Mouse (Mus musculus): Measurements from ENCODE around the gene Dcpp1. TPM values are rescaled to one million over a fixed set of nuclear protein-coding genes. Genes with fewer than 3 reads are reported as not detected.
"Not testable (repeated sequence)": the region's sequence is repeated elsewhere in the genome, so short reads cannot be mapped to it uniquely, and the experiment has no call there.

Dcpp1 gene
- polyA plus RNA-seq, 1 experiment: not detected

DNA sequence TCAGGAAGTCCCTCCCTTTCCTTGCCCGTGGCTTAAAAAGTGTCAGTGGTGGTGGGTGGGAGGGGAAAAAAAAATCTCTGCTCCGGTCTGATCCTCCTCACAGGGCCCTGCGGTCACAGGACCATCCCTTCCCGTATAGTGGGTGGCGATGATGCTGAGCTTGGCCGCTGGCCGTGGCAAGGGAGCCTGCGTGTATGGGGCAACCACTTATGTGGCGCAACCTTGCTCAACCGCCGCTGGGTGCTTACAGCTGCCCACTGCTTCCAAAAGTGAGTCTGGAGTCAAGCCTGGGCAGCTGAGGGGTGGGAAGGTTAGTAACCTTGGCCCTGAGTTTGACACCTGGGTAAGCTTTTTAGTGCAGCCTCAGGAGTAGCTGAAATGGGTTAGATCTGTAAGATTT, 12.2 kb upstream of the Dcpp1 start:
- H3K36me3 ChIP-seq (ENCODE audit: control insufficient read depth, insufficient read depth, low read length): no peaks in the 10 kb centered on the region
- no peaks in the 10 kb centered on the region for H3K27me3 ChIP-seq (replicated peaks; ENCODE audit: control insufficient read depth, insufficient read depth, low read length)
- H3K27ac ChIP-seq (ENCODE audit: insufficient read depth, low read depth, low read length): no peak overlapping the region
- WGBS: 80% methylated on average over 11 of the region's 11 CpGs
- no peaks in the 10 kb centered on the region for H3K4me1 ChIP-seq (ENCODE audit: control insufficient read depth, insufficient read depth, low read length)
- DNase-seq: no peak
- no peak for TF ChIP-seq POLR2A (IDR thresholded peaks at IDR 0.05; ENCODE audit: low read depth, low read length)
- no peak for TF ChIP-seq CTCF (conservative IDR thresholded peaks at IDR 0.05; ENCODE audit: insufficient read depth, insufficient read length, low read depth, low read length)
- no peak overlapping the region for H3K4me3 ChIP-seq (ENCODE audit: insufficient read depth, low read depth, low read length)

DNA sequence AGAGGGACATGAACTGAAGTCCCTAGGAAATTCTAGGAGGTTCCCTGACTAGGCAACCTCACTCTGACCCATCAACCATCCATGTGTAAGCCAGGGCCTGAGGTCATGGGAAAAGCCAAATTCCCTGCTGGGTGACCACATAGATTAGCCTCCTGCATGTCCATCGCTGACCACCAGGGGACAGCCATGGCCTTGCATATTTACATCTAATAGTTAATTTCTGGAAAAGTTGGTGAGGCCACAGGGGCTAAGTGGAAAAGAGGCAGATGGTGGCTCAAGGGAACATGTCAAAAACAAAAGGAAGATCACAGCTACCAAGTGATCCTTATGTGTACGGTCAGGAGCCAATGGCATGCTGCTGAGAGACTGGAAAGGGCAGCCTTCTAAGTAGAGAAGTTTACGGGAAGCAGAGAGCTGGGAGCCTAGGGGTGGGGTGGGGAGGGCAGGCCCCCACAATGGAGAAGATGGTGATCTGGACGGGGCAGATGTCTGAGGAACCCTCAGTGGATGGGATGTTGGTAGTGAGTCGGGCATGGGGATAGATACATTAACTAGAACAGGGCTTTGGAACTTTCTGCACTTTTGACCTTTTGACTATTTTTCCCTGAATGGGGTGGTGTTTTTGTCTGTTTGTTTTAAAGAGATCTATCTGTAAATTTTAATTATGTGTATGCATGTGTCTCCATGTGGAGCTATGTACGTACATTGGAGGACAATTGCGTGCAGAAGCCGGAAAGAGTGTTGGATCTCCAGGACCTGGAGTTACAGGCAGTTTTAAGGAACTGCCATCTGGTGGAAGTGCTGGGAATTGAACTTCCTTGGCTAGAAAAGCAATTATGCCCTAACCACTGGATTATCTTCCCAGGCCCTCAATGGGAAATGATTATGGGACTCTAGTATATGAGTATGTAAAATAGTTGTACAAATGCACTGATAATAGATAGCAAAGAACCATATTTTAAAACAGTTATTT, 6.5 kb upstream of the Dcpp1 start:
- TF ChIP-seq POLR2A (IDR thresholded peaks at IDR 0.05; ENCODE audit: low read depth, low read length): no peak
- peak; percentile 84 for TF ChIP-seq CTCF (conservative IDR thresholded peaks at IDR 0.05; ENCODE audit: insufficient read depth, insufficient read length, low read depth, low read length)
- DNase-seq: peak; percentile 65
- 38% methylated on average over 8 of the region's 8 CpGs for WGBS

GRCm38 (mm10) chr17:23876741-23877140, 3.9 kb upstream of the Dcpp1 start:
- no peak for DNase-seq
- WGBS: 55% methylated on average over 3 of the region's 3 CpGs
- Histone ChIP-seq H3K27ac (ENCODE audit: insufficient read depth, low read depth, low read length) (no peak overlapping the region), H3K27me3 (replicated peaks; ENCODE audit: control insufficient read depth, insufficient read depth, low read length) (no peaks in the 10 kb centered on the region), H3K36me3 (ENCODE audit: control insufficient read depth, insufficient read depth, low read length) (no peaks in the 10 kb centered on the region), H3K4me3 (ENCODE audit: insufficient read depth, low read depth, low read length) (no peak overlapping the region), H3K4me1 (ENCODE audit: control insufficient read depth, insufficient read depth, low read length) (no peaks in the 10 kb centered on the region)
- TF ChIP-seq CTCF (conservative IDR thresholded peaks at IDR 0.05; ENCODE audit: insufficient read depth, insufficient read length, low read depth, low read length): no peak
- TF ChIP-seq POLR2A (IDR thresholded peaks at IDR 0.05; ENCODE audit: low read depth, low read length): no peak

More for the DNA sequence above, 6.5 kb upstream of the Dcpp1 start:
- Histone ChIP-seq H3K4me3 (ENCODE audit: insufficient read depth, low read depth, low read length) (no peak overlapping the region), H3K36me3 (ENCODE audit: control insufficient read depth, insufficient read depth, low read length) (no peaks in the 10 kb centered on the region), H3K4me1 (ENCODE audit: control insufficient read depth, insufficient read depth, low read length) (no peaks in the 10 kb centered on the region), H3K27ac (ENCODE audit: insufficient read depth, low read depth, low read length) (no peak overlapping the region), H3K27me3 (replicated peaks; ENCODE audit: control insufficient read depth, insufficient read depth, low read length) (no peaks in the 10 kb centered on the region)

DNA sequence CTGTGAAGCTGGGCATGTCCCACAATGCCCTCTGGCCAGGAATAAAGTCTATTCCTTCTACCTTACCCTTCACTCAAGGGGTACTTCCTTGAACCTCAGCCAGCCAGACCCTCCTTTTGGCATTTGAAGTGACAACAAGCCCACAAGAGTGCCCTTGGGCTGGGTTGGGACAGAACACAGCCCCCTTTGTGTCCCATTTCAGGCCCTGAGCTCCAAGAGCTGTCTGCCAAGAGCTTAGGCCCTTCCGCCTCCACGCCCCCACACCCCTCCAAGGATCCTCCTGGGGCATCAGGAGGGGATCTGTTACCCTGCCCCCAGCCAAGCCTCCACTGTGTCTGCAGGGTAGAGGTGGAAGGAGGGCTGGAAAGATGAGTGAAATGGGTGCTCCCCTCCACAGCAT, 3.5 kb upstream of the Dcpp1 start:
- TF ChIP-seq POLR2A (IDR thresholded peaks at IDR 0.05; ENCODE audit: low read depth, low read length): no peak
- no peak for TF ChIP-seq CTCF (conservative IDR thresholded peaks at IDR 0.05; ENCODE audit: insufficient read depth, insufficient read length, low read depth, low read length)
- Histone ChIP-seq H3K4me1 (ENCODE audit: control insufficient read depth, insufficient read depth, low read length) (no peaks in the 10 kb centered on the region), H3K4me3 (ENCODE audit: insufficient read depth, low read depth, low read length) (no peak overlapping the region), H3K27me3 (replicated peaks; ENCODE audit: control insufficient read depth, insufficient read depth, low read length) (no peaks in the 10 kb centered on the region), H3K36me3 (ENCODE audit: control insufficient read depth, insufficient read depth, low read length) (no peaks in the 10 kb centered on the region), H3K27ac (ENCODE audit: insufficient read depth, low read depth, low read length) (no peak overlapping the region)
- WGBS: 92% methylated on average over 2 of the region's 2 CpGs
- DNase-seq: no peak

GRCm38 (mm10) chr17:23917158-23917557, 36.5 kb downstream of the Dcpp1 start, which contains the start of gene Dcpp3:
TSS of gene Dcpp3 (plus strand) at chr17:23917458.
- 75% methylated on average over 4 of the region's 4 CpGs for WGBS
- H3K27ac ChIP-seq (ENCODE audit: insufficient read depth, low read depth, low read length); H3K4me3 ChIP-seq (ENCODE audit: insufficient read depth, low read depth, low read length); H3K36me3 ChIP-seq (ENCODE audit: control insufficient read depth, insufficient read depth, low read length); H3K4me1 ChIP-seq (ENCODE audit: control insufficient read depth, insufficient read depth, low read length); H3K27me3 ChIP-seq (replicated peaks; ENCODE audit: control insufficient read depth, insufficient read depth, low read length); DNase-seq: not testable (repeated sequence)

DNA sequence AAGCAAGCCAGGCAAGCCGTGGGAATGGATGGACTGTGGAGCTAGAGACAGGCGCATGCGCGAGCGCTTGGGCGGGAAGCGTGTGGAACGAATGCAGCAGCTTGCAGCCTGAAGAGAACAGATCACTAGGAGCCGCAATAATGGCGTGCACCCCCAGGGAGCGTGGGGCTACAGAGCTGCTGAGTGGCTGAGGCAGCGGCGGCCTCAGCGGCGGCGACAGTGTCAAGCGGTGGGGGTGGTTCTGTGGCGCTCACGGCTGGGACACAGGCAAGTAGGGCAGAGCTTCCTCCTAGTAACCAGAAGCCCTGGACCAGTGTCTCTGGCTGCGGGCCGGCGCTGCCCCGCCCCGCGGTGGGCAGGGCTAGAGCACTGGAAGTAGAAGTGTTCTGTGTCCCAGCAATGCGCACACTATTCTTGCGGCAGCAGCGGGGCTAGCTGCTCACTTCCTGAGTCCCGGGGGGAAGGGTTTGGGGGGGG, 43.9 kb downstream of the Dcpp1 start:
- TF ChIP-seq POLR2A (IDR thresholded peaks at IDR 0.05; ENCODE audit: low read depth, low read length) (peak; percentile 53), CTCF (conservative IDR thresholded peaks at IDR 0.05; ENCODE audit: insufficient read depth, insufficient read length, low read depth, low read length) (no peak)
- Histone ChIP-seq H3K36me3 (ENCODE audit: control insufficient read depth, insufficient read depth, low read length) (no peaks in the 10 kb centered on the region), H3K4me3 (ENCODE audit: insufficient read depth, low read depth, low read length) (peak overlapping the region; percentile 93), H3K4me1 (ENCODE audit: control insufficient read depth, insufficient read depth, low read length) (no peaks in the 10 kb centered on the region), H3K27ac (ENCODE audit: insufficient read depth, low read depth, low read length) (no peak overlapping the region), H3K27me3 (replicated peaks; ENCODE audit: control insufficient read depth, insufficient read depth, low read length) (no peaks in the 10 kb centered on the region)
- 0% methylated on average over 29 of the region's 29 CpGs for WGBS
- DNase-seq: peak; percentile 97

DNA sequence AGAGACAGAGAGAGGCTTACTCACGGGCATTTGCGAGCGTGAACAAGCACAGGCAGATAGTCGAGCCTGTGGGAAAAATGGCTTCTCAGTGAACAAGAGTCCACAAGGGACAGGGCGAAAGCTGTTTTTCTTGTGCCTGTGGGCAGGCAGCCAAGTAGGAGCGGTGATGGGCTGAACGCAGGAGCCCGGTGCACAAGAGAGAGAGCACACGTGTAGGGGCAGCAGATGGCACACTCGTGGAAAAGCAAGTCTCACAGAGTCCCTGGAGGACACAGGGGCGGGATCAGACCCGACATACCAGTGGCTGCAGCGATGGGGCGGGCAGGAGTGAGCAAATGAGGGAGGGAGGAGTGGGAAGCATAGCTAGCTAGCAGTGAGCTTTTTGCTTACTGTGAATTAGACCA, 44.4 kb downstream of the Dcpp1 start:
- Histone ChIP-seq H3K4me3 (ENCODE audit: insufficient read depth, low read depth, low read length) (peak overlapping the region; percentile 93), H3K27ac (ENCODE audit: insufficient read depth, low read depth, low read length) (peak overlapping the region; percentile 14), H3K4me1 (ENCODE audit: control insufficient read depth, insufficient read depth, low read length) (no peaks in the 10 kb centered on the region), H3K36me3 (ENCODE audit: control insufficient read depth, insufficient read depth, low read length) (no peaks in the 10 kb centered on the region), H3K27me3 (replicated peaks; ENCODE audit: control insufficient read depth, insufficient read depth, low read length) (no peaks in the 10 kb centered on the region)
- peak; percentile 62 for DNase-seq
- TF ChIP-seq CTCF (conservative IDR thresholded peaks at IDR 0.05; ENCODE audit: insufficient read depth, insufficient read length, low read depth, low read length) (no peak), POLR2A (IDR thresholded peaks at IDR 0.05; ENCODE audit: low read depth, low read length) (no peak)
- WGBS: under 1% methylated on average over 14 of the region's 14 CpGs

All from kidney, adult 2 months (tissue).